Mouse (Mus musculus) thymus, adult 2 months (tissue): ENCODE measurements around the gene Cyb561d2. TPM values are rescaled to one million over a fixed set of nuclear protein-coding genes. Genes with fewer than 3 reads are reported as not detected.

Experiments
- DNase-seq: peaks from one replicate; pipeline ENCODE4 v3.0.0; 2021
- H3K27ac ChIP-seq: fragments of 200-500 bp; 2 replicates; pipeline ENCODE4 v1.5.1; 2012; ENCODE audit warnings: low read length, control low read depth; ENCODE audit not compliant: control insufficient read depth, insufficient read depth
- H3K27me3 ChIP-seq: fragments of 200-500 bp; 2 replicates; pipeline ENCODE4 v1.6.1; 2012; ENCODE audit warnings: mild to moderate bottlenecking, low read length, moderate library complexity, mixed read lengths; ENCODE audit not compliant: control insufficient read depth, insufficient read depth
- H3K36me3 ChIP-seq: fragments of 200-500 bp; 2 replicates; pipeline ENCODE4 v1.6.1; 2012; ENCODE audit warnings: mild to moderate bottlenecking, low read length, moderate library complexity; ENCODE audit not compliant: control insufficient read depth, insufficient read depth
- H3K4me1 ChIP-seq: fragments of 200-500 bp; replicated peaks from 2 replicates; pipeline ENCODE4 v1.6.1; 2012; ENCODE audit warnings: low read length; ENCODE audit not compliant: control insufficient read depth, insufficient read depth
- H3K4me3 ChIP-seq: fragments of 200-500 bp; 2 replicates; pipeline ENCODE4 v1.5.1; 2012; ENCODE audit warnings: mild to moderate bottlenecking, low read length, control low read depth, moderate library complexity; ENCODE audit not compliant: control insufficient read depth, insufficient read depth
- CTCF ChIP-seq: fragments of 200-500 bp; IDR thresholded peaks from 2 replicates; pipeline ENCODE4 v1.5.1; 2012; ENCODE audit warnings: mild to moderate bottlenecking, control low read depth, low read length, moderate library complexity, borderline replicate concordance; ENCODE audit not compliant: control insufficient read depth, poor library complexity, insufficient read depth; ENCODE audit errors: extremely low read depth
- POLR2A ChIP-seq: fragments of 200-500 bp; IDR thresholded peaks from 2 replicates; pipeline ENCODE4 v1.6.1; 2012; ENCODE audit warnings: mild to moderate bottlenecking, low read length, control low read depth, moderate library complexity; ENCODE audit not compliant: control insufficient read depth, poor library complexity, insufficient read depth; ENCODE audit errors: extremely low read depth
- WGBS: fragments of 180-500 bp; shearing (Covaris S2); methylation state at CpG from one replicate; pipeline ENCODE4 v1.1.7; 2018; 5-methylcytosine and 5-hydroxymethylcytosine counted together
- polyA plus RNA-seq: library from polyadenylated mRNA; depleted of rRNA; stranded (reverse); fragments of >200 nt; gene quantifications from 2 replicates; pipeline ENCODE4 v1.2.3, GENCODE M21; 2012

Cyb561d2 gene
- polyA plus RNA-seq, 1 experiment, result 84.3 TPM

DNA sequence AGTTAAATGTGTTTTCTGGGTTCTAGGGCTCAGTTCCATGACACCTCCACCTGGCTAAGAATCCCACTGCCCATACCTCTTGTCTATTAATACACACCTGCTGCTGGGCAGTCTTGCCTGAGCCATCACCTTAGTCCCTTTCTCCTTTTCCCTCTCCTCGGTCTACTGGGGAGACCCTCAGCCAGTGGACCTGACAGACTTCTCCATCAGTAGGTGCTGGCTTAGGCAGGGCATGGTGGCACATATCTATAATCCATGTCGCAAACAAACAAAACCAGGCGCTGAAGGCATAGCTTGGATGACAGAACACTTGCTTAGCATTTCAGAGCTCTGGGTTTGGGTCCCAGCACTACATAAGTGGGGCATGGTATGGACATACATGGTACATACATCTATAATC lies 3.3 kb downstream of the Cyb561d2 start:
- no peak for TF ChIP-seq CTCF
- TF ChIP-seq POLR2A, result no peak
- peaks cover 17% of the 10 kb centered on the region for H3K36me3 ChIP-seq
- WGBS, result 96% methylated on average over 3 of the region's 3 CpGs
- DNase-seq, result no peak
- H3K27me3 ChIP-seq, result no peaks in the 10 kb centered on the region
- no peak overlapping the region for H3K4me3 ChIP-seq
- peaks cover 45% of the 10 kb centered on the region for H3K4me1 ChIP-seq
- H3K27ac ChIP-seq, result no peak overlapping the region

GRCm38 (mm10) chr9:107538231-107538630 lies 3.8 kb downstream of the Cyb561d2 start:
- Histone ChIP-seq H3K27ac (no peak overlapping the region), H3K4me1 (peaks cover 45% of the 10 kb centered on the region), H3K27me3 (no peaks in the 10 kb centered on the region), H3K36me3 (peaks cover 17% of the 10 kb centered on the region), H3K4me3 (no peak overlapping the region)
- no peak for DNase-seq
- no peak for TF ChIP-seq POLR2A
- no peak for TF ChIP-seq CTCF
- WGBS, result 97% methylated on average over 7 of the region's 7 CpGs

DNA sequence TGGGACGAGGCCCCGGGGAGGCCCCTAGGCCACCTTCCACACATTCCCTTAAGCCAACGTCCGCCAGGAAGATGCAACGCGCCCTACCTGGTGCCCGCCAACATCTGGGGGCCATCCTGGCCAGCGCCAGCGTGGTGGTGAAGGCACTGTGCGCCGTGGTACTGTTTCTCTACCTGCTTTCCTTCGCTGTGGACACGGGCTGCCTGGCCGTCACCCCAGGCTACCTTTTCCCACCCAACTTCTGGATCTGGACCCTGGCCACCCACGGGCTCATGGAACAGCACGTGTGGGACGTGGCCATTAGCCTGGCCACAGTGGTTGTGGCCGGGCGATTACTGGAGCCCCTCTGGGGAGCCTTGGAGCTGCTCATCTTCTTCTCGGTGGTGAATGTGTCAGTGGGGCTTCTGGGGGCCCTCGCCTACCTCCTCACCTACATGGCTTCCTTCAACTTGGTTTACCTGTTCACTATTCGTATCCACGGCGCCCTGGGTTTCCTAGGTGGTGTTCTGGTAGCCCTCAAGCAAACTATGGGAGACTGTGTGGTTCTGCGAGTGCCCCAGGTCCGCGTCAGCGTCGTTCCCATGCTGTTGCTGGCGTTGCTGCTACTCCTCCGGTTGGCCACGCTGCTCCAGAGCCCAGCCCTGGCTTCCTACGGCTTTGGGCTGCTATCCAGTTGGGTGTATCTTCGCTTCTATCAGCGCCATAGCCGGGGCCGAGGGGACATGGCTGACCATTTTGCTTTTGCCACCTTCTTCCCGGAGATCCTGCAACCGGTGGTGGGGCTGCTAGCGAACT lies 7.4 kb downstream of the Cyb561d2 start:
- Histone ChIP-seq H3K36me3 (peaks cover 17% of the 10 kb centered on the region), H3K4me3 (peak overlapping the region; percentile 59), H3K27me3 (no peaks in the 10 kb centered on the region), H3K27ac (no peak overlapping the region), H3K4me1 (peaks cover 32% of the 10 kb centered on the region)
- DNase-seq, result peak; percentile 33
- TF ChIP-seq POLR2A (no peak), CTCF (no peak)
- WGBS, result under 1% methylated on average over 40 of the region's 40 CpGs

DNA sequence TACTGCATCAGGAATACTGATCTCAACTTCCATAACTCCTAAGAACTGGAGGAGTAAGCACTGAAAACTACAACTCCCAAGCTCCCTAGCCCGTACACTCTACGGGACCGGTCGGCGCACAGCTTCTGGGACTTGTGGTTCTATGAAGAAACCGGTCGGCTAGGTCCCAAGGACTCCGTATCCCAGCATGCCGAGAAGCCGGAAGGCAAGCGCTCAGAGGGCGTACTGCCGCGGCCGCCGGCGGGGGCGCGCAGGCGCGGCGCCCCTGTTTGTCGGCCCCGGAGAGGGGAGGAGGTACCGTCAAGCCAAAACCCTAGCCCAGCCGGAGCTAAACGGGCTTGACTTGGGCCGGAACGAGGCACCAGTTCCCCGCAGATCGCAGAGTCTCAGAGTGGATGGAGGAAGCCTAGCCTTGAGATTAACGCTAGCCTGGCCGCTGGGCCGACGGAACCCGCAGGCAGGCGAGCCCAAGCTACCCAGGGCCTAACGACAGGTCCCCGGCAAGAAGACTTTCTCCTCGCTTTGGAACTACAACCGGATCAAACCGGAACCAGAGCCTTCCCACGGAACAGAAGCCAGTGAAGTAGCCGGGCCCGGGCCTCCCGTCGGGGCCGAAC lies 8.1 kb downstream of the Cyb561d2 start, which contains the start of gene Tmem115:
Gene Tmem115, plus strand, starts transcription at position 155 of the 617 bp plus-strand sequence.
- peak within 1 kb of the TSS; percentile 59 for H3K4me3 ChIP-seq
- DNase-seq, result peak; percentile 89
- TF ChIP-seq CTCF (peak; percentile 44; the same call in 1 of the 2 replicates), POLR2A (peak; percentile 71; the same call in 1 of the 2 replicates)
- H3K27me3 ChIP-seq, result no peaks in the 10 kb centered on the region
- H3K27ac ChIP-seq, result no peak within 1 kb of the TSS
- H3K36me3 ChIP-seq, result peaks cover 12% of the 10 kb centered on the region
- H3K4me1 ChIP-seq, result peaks cover 32% of the 10 kb centered on the region
- under 1% methylated on average over 48 of the region's 48 CpGs for WGBS

DNA sequence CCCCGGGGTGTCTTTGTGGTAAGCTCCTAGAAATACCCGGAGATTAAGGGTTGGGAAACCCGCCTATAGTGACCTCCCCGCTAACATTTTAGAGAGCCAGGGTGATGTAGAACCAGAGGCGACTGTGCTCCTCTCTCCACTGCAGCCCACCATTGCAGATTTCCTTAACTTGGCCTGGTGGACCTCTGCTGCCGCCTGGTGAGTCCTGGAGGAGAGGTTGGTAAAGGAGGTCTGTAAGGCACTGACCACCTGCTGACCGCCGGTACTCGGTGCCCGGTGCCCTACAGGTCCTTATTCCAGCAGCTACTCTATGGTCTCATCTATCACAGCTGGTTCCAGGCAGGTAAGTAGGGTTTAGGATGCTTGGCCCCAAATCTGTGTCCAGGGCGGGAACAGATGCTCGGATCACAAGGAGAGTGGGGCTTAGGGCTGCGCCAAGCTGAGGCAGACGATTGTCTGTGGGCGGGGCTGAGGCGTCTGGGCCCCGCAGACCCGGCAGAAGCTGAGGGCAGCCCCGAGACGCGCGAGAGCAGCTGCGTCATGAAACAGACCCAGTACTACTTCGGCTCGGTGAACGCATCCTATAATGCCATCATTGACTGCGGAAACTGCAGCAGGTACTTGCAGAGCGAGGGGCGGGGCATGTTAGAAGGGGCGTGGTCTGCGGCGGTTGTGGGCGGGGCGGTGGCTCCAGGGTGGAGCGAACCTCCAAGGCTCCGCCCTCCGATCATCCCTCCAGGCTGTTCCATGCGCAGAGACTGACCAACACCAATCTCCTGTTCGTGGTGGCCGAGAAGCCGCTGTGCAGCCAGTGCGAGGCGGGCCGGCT lies 15.6 kb downstream of the Cyb561d2 start:
- Histone ChIP-seq H3K4me3 (peak overlapping the region; percentile 15), H3K36me3 (no peaks in the 10 kb centered on the region), H3K27ac (no peak overlapping the region), H3K27me3 (no peaks in the 10 kb centered on the region), H3K4me1 (peaks cover 16% of the 10 kb centered on the region)
- WGBS, result 15% methylated on average over 44 of the region's 44 CpGs
- TF ChIP-seq CTCF (no peak), POLR2A (no peak)
- peak; percentile 80 for DNase-seq

- no peak for TF ChIP-seq POLR2A
- TF ChIP-seq CTCF, result no peak
These were observed 19.6 kb downstream of the Cyb561d2 start for GRCm38 (mm10) chr9:107522400-107522711.

More at GRCm38 (mm10) chr9:107522400-107522711, 19.6 kb downstream of the Cyb561d2 start:
- no peak for DNase-seq
- Histone ChIP-seq H3K4me3 (no peak overlapping the region), H3K36me3 (no peaks in the 10 kb centered on the region), H3K27me3 (no peaks in the 10 kb centered on the region), H3K4me1 (peaks cover 24% of the 10 kb centered on the region), H3K27ac (no peak overlapping the region)
- 35% methylated on average over 2 of the region's 2 CpGs for WGBS
